Mouse (Mus musculus): ENCODE data around the gene Lgals3bp.

Lgals3bp gene

DNA sequence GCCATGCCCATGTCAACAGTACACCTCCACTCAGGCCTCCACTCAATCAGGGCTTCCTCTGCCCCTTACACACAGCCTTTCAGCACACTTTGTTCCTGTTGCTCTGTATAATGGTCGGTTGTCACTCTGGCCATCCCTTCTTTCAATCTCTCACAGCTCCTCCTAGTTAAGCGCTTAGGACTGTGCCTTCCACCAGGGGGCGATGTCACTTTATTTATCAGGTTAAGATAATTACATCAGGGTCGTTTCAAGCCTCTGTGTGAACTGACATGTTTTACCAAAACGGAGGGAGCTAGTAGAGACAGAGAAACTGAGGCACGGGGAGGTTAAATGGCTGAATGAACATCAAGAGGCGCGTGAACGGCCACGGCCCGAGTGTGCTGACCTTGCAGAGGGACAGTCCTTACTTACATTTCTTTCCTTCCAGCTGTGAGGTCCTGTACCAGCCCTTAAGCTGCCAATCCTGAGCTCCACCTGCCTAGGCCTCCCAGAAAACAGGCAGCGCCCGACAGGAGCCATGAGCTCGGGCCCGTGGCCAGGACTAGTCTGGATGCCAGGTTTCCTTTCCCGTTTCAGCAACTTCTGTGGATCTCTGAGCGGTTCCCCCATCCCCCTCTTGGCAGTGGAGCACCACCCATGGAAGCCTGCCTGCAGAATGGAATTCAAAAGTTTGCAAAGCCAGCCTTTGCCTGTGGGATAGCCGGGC lies 21.5 kb upstream of the Lgals3bp start:
- DNase-seq (ENCODE audit: low read depth in 1 of 2, low spot score in 2 of 2): peak; percentile 16 to 43

DNA sequence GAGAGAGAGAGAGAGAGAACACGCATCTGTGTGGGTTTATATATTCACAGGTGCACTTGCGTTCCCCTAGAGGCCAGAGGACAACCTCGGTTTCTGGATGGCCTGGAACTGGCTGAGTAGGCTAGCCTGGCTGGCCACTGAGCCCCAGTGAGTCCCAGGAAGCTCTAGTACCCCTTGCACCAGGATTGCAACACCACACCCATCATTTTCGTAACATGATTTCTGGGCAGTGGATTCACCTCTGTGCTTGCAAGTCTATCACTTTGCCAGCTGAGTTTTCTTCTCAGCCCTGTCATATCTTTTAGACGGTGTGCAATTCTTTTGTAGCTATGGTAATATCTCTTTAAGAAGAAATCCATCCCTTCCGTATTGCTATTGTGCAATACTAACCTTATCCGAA lies 18.4 kb upstream of the Lgals3bp start:
- no peak for DNase-seq (ENCODE audit: low read depth in 1 of 2, low spot score in 2 of 2)

DNA sequence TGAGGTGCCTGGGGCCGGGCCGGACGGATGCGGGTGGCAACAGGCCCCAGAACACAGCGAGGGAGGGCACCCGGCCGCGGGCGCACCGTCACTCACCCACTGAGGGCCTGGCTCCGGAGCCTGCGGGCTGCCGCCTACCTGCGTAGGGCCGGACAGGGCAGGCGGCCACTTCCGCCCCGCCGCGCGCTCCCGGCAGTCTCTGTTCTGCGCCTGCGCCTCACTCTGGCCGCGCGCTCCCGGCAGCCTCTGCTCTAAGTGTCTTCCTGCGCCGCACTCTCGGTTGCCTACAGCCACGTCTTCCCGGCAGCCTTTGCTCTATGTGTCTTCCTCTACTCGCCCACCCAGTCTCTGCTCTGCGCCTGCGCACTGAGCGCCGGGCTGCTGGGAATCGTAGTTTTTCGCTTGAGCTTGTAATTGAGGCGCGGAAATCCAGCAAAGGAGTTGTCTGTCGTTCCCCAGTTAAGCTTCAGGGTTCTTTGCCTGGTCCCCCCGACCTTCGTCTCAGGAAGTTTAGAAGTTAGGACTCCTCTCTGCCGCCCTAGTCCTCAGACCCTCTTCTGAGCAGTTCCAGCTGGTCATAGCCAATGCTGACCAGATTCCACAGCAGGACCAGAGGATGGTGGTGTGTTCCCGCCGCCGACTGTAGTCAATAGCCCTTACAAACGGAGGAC lies 17.1 kb upstream of the Lgals3bp start, which contains the start of gene Cant1:
Gene Cant1 (minus strand): TSS at position 253 of the 671 bp plus-strand sequence.
- DNase-seq (ENCODE audit: low read depth in 1 of 2, low spot score in 2 of 2): peak; percentile 92 to 93

DNA sequence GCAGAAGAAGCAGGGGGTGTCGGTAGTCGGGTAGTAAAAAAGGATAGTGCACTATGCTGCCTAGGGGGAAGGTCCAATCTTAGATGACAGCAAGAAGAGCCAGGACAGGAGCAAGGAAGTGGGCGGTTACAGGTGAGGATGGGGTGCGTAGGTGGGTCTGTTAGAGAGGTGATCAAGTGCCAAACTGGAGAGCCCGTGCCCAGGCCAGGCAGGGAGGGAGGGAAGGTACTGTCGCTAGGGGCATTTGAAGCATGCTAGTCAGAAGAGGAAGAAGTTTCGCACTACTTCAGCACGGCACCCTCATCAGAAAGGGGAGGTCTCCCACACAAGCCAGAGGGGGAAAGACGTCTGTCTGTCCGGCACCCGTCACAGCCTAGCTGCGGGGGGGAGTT lies 16.5 kb upstream of the Lgals3bp start:
- no peak for DNase-seq (ENCODE audit: low read depth in 1 of 2, low spot score in 2 of 2)

DNA sequence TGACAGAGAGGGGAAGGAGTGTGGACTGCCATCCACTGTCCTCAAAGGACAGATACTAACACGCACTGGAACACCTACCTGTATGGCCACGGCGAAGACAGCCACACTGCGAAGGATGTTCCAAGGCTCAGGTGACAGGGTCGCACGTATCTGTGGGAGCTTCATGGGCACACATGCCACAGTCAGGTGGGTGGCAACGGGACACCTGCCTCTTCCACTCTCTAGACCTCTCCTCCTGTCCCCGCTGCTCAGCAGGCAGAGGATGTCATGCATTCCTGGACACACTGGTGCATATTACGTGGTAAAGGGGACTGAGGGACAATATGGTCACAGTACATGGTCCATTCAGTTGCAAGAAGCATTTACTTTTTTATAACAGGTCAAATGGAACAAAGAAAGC lies 15.6 kb upstream of the Lgals3bp start:
- DNase-seq (ENCODE audit: low read depth in 1 of 2, low spot score in 2 of 2): no peak

DNA sequence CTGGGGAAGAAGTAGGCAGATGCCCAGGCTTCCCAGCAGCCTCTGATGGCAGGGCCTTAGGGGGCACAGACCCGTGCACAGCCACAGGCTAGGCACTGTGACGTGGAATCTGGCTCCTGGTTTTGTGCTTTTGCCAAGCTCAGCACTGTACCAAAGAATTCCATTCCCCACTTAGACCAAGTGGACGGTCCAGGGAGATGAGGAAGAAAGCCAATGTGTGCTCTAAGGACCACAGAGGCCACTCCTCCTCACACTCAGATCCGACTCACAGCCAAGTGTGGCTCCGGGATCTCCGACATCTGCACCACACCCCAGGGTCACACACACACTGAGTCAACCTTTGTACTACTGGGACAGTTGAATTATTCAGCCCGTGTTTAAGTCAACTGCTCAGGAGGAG lies 14.2 kb upstream of the Lgals3bp start:
- no peak for DNase-seq (ENCODE audit: low read depth in 1 of 2, low spot score in 2 of 2)

DNA sequence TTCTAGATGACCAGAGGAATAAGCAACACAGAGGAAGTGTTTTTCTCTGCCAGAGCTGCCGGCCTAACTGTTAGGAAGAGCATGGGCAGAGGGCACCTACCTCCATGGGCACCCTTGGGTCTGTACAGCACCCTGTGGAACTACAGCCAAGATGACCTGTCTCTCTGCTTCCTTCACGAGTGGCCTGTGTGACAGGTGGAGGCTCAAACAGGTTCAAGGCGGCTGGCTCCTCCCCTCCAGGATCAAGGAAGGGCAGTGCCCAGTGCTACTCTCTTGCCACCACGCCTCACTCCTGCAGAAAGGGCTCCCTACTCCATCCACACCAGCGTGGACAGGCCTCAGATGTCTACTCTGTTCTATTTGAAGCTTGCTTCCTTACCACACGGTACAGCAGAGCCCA lies 13.7 kb upstream of the Lgals3bp start:
- DNase-seq (ENCODE audit: low read depth in 1 of 2, low spot score in 2 of 2): no peak

DNA sequence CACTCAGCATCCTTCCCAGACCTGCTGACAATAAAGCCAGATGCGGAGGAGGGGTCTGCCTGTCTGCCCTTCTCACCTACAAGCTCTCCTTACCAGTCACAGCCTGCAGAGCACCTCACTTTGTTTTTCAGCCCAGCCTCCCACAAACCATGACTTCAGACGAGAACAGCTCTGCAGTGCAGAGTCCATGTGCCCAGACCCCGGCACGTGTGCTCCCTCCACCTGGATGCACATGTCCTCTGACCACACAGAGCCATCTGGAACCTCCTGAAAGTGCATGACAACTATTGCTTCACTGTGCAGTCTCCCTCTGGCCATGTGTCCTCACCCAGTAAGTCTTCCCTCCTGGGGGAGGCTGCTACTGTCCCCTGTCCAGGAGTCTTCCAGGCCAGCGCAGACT lies 12.4 kb upstream of the Lgals3bp start:
- no peak for DNase-seq (ENCODE audit: low read depth in 1 of 2, low spot score in 2 of 2)

DNA sequence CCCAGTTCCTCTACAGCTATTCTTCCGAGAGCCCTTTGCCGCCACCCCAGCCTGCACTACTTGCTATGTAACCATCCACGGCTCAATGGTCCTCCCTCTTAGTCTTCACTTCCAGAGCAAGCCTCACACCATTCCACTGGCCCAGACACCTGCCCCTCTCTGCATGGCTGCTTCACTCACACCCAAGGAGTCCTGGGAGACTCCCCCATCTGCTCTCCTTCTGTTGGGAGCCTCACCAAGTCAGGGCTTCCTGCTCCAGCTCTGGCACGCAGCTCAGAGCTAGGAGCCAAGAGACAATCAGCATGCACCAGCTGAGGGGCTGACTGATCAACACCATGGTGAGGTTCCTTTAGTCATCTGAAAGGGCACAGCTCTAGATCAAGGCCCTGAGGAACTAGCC lies 11.2 kb upstream of the Lgals3bp start:
- DNase-seq (ENCODE audit: low read depth in 1 of 2, low spot score in 2 of 2): no peak

DNA sequence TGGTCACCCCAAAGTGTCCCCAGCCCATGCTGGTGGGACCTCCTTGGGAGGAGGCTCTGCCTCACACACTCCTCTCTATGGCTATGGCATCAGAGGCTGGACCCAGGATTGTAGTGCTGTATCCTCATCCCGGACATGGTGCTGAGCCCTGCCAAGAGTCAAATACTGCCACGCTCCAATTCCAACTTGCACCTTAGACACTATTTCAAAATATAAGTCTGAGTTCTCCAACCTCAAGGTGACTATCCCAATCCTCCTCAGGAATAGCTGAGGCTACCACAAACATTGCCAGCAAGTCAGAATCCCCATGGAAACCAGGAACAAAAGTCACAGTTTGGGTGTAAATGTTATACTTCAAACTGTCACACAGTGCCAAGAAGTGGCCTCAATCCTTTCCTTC lies 10.7 kb upstream of the Lgals3bp start:
- no peak for DNase-seq (ENCODE audit: low read depth in 1 of 2, low spot score in 2 of 2)

DNA sequence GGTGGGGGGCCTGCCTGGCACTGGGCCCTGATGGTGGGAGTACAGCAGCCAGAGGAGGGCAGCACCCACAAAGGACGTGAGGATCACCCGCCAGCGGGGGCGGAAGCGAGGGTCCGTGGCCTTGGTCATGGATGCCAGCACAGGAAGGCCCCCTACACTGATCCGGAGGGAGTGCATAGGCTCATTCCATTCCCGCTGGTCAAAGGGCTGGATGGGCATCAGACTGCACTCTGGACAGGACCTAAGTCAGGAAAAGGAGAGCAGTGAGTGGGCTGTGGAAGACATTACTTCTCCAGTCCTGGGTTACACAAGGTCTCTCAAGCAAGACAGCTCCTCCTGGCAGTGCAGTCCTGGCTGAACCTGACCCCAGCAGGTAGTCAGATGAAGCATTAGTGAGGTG lies 9.4 kb upstream of the Lgals3bp start:
- no peak for DNase-seq (ENCODE audit: low read depth in 1 of 2, low spot score in 2 of 2)

DNA sequence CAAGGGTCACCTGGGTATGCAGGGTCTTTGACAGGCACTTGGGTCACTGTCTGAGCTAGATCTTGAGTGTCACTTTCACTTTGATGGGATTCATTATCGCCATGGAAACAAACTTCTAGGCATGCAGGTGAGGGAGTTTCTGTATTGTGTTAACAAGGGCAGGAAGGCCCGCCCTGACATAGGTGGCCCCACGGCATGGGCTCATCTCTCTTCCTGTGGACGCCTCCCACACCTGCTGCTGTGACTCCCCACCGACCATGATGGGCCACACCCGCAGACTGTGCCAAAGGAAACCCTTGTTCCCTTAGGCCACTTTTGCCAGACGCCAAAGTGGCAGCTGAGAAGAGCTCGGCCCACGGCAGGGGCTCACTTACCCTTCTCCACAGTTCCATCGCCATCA lies 8.6 kb upstream of the Lgals3bp start:
- no peak for DNase-seq (ENCODE audit: low read depth in 1 of 2, low spot score in 2 of 2)

DNA sequence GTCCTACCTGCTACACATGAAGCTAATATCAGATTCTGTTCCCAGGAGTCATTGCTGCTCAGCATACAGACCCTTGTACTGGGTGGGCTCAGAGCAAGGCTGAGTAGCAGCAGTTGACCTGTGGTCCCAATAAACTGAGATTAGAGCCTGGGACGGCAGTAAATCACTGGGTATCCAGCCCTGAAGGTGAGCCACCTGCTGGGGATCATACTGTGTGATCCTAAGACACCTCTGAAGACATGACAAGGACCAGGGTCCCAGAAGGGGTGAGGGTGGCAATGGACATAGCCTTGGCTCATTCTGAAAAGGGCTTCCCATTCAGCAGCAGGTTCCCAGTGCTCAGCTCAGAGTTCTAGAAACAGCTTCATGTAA lies 8.2 kb upstream of the Lgals3bp start:
- no peak for DNase-seq (ENCODE audit: low read depth in 1 of 2, low spot score in 2 of 2)

DNA sequence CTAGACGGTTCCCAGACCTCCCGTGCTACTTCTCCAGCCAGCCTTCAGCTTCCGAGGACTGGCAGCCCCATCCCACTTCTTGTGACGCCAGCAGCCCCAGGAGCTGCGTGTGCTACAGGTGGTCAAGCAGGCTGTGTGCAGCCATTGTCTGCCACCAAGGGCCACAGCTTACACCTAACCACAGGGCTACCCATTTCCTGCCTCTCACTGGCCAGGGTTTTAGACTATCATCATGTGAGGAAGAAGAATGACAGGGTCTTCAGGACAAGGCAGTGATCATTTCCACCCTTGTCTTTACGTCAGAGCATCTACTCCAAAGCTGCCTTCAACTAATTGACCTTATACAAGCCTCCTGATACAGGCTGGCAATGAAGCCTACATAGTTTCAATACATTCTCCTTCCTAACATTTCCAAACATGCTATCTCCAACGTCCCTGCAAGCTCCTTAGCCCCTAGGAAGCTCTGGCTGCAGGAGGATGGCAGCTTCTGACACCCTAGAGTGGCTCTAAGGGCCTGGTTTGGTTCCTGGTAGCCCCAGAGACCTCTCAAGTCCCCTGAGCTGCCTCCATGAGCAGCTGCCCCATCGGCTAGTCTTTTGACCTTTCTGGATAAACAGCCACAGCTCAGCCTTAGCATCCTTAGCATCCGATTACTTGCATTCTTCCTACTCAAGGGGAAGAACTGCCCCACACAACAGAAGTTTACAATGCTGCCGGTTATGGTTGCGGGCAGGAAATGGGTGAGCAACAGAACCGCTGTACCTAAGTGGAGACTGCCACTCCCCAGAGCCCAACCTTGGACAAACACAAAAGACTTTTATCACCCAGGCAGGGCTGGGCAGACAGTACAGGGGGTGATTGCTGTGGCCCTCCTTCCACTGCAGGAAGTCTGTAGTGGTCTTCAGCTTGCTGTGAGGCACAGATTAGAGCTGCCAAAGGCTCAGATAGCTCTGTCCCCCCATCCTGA lies 7.5 kb upstream of the Lgals3bp start:
- DNase-seq (ENCODE audit: low read depth in 1 of 2, low spot score in 2 of 2): no peak

DNA sequence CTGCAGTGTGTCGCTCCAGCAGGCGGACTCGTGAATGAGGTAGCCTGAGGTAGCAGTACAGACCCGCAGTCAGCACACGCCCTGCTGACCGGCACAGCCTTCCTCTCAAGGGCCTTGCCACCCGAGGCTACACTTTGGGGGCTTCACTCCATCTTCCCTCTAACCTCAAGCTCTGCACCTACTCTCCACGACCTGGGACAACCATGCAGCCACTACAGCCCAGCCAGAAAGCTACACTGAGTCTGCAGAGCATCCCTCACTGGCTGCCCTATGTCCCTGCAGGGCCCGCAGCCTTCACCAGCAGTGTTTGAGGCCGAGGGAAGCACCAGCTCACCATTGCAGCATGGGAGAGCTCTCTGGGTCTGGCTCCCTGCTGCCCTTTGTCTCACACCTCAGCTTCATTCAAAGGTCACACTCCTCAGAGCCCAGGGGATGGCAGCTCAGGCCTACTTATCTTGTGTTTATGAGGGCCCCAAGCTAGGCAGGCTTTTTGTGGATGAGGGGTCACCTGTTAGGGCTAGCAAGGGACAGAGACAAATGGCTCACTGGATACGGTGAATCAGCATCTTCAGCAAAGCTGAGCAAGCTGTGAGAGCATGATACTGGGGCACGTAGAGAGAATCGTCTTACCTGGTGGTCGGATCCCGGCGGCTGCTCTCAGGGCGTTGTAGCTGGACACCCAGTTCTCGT lies 6.3 kb upstream of the Lgals3bp start:
- no peak for DNase-seq (ENCODE audit: low read depth in 1 of 2, low spot score in 2 of 2)

DNA sequence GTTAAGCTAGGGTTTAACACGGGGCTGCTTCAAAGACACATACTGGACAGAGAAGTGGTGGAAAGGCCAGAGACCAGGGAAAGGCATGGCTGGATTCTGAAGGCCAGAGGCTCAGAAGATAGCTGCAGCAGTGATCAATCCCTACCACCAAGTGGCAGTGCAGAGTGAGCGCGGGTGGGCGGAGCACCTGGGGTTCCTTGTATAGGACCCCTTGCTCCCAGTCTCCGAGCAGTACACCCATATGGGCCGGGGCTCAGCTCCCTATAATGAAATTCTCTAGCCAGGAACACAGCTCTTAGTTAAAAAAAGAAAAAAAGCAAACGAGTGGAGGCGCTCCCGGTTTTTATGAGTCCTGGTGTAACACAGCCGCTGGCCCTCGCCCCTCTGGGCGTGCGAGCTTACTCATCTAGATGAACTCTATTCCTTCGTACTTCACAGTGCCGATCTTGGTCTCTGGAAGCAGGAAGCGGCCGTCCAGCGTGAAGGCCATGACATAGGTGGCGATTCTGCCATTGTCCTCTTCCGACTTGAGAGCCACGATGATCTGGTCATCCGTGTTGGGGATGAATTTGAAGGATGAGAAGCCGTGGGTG lies 5.5 kb upstream of the Lgals3bp start:
- DNase-seq (ENCODE audit: low read depth in 1 of 2, low spot score in 2 of 2): no peak

DNA sequence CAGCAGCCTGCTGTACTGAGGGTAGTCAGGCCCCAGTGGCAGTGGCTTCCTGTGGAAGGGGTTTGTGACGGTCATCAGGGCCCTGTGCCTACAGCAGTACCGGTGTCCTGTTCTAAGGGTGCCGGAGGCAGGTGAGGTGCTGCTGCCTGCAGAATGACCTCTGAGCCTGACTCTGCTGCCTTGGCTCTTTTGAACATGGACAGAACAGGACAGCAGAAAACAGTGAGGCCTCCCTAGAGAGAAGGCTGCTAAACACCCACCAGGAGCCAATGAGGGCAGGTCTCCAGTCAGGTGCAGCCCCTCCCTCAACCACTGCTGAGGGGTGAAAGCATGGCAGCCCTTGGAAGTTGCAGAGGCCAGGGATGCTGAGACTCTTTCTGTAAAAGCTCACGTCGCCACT lies 4.6 kb upstream of the Lgals3bp start:
- DNase-seq (ENCODE audit: low read depth in 1 of 2, low spot score in 2 of 2): no peak

DNA sequence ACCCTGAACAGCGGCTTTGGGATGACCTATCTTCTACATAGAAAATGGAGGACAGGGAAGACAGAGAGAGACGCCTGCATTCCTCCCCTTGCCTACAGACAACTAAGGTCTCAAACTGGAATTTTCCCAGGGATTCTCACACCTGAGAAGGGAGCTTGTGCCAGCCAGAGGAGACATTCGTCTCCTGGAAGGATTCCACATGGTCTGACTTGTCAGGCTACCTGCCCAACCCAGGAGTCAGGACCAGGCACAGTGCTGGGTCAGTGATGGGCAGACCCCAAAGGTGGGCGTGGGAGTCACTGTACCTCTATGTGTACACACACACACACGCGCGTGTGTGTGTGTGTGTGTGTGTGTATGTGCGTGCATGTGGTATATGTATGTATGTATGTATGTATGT lies 3.4 kb upstream of the Lgals3bp start:
- no peak for DNase-seq (ENCODE audit: low read depth in 1 of 2, low spot score in 2 of 2)

DNA sequence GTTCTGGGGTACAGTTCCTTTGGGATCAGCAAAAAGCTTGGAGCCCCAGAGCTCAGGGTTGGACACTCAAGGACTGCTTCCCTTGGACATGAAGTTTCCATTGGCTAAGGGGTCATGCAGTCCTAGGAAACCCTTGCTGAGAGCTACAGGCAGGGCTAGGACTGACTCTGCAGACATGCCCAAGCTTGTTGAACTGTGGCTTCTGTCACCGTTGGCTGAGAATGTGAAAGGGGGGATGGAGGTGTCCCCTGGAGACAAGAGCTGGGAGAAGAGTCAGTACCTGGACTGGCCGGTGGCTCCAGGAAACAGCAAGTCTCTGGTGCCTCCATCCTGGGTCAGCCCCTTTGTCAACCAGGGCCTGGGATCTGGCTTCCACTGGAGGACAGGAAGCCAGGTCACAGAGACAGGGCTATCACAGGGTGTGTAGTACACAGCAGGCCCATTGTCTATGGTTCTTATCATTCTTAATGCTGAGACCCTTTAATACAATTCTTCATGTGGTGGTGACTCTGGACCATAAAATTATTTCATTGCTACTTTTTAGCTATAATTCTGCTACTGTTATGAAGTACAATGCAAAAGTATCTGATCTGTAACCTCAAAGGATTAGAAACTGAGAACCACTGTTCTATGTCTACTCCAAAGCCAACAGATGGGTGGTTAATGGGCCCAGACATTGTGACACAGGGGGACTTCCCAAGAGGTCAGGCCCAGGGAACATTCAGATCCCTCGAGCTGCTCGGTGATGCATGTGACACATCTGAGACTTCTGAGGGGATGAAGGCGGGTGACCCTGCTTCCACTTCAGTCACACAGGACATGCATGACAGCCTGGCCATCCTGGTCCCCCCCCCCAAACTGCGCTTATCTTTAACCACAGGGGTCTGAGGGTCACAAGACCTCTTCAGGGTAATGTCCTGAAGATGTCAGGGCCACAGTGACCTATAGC lies 2.3 kb upstream of the Lgals3bp start:
- DNase-seq (ENCODE audit: low read depth in 1 of 2, low spot score in 2 of 2): no peak

DNA sequence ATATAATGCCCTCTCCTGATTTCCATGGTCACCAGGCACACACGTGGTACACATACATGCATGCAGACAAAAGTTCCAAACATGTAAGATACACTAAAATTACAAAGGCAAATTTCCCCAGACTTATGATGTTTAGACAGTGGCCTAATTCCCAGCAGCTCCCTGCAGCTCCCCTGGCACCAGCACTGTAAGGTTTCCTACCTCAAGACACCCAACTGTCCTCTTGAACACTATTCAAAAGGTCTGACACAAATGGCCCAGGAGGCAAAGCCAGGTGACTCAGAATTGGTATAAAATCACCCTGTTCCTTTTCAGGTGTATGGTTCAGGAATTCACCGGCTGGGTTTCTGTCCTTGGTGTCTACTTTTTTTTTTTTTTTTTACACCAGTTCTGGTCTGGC lies 1.3 kb upstream of the Lgals3bp start:
- no peak for DNase-seq (ENCODE audit: low read depth in 1 of 2, low spot score in 2 of 2)
